Mouse (Mus musculus): ENCODE measurements at regions not wholly inside any gene's neighbourhood (a gene's known extent, or its start where the extent isn't known, plus 50 kb on each side); places are given as distances from the start of the nearest gene placed in this dataset.

DNA sequence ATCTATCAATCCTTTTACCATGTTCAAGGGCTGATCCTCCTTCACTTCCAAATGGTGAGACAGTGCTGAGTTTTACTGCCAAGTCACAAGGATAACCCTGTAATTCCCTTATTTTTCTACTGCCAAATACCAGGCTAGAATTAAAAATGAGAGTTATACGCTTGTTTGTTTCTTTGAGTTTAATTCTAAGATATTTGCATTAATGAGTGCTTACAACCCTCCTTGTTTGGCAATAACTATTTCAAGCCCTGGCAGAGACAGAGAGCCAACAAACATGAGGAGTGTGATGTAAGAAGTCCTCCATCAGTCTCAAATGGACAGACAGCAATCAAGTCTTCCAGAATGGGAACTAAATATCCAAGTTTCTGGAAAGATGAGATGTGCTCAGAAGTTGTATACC is 321.9 kb downstream of the Fat4 start:
- H3K9me3 ChIP-seq (replicated peaks; ENCODE audit: control insufficient read depth, low read length), result no peaks in the 10 kb centered on the region
- H3K4me1 ChIP-seq (ENCODE audit: control insufficient read depth, insufficient read depth, low read length), result no peaks in the 10 kb centered on the region
- WGBS, result 91% methylated on average over 1 of the region's 1 CpGs
- H3K4me2 ChIP-seq (ENCODE audit: low read depth, low read length), result no peak overlapping the region
- H3K9ac ChIP-seq (replicated peaks; ENCODE audit: low read length), result no peak overlapping the region
- H3K27ac ChIP-seq (replicated peaks; ENCODE audit: low read depth, low read length), result no peak overlapping the region
- H3K27me3 ChIP-seq (ENCODE audit: control insufficient read depth, insufficient read depth, low read length), result no peaks in the 10 kb centered on the region
- no peak overlapping the region for H3K4me3 ChIP-seq (ENCODE audit: low read depth, low read length)
- ATAC-seq (replicated peaks; ENCODE audit: insufficient number of reproducible peaks, low FRiP score, low TSS enrichment, low read depth) (no peak), DNase-seq (ENCODE audit: low spot score) (no peak)
- H3K36me3 ChIP-seq (replicated peaks; ENCODE audit: control insufficient read depth, insufficient read depth, low read depth, low read length), result no peaks in the 10 kb centered on the region

DNA sequence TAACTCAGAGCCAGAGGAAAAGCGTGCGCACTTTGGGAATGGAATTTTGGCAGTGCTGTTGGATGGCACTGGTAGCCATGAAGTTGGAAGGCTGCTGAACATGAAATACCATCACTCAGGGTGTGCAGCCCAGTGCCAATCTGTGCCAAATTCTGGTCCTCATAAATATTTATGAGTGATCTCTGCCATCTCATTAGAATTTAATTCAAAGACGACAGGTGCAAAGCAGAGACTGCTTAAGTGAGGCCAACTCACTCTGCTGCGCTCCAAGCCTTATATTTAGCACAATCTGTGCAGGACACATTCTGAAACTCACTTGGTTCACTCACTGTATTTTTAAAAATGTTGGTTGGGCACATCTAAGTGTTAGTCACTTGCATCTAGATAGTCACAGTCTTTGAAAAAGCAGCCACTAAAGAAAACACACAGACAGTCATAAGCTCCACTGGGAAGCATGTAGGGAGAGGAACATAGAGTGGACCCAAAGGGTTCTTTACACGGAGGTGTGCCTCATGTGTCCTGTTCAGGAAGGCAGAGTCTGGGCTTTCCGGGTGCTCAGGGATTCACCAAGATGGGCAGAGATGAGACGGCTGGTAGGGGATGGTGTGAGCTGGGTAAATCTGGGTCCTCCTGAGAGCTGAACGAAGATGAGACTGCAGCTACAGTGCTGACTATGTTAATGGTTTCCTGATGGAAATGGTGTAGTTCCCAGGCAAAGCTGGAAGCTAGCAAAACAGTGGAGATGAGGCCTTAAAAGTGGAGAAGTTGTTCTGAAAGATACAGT is 322.8 kb downstream of the Fat4 start:
- ATAC-seq (replicated peaks; ENCODE audit: insufficient number of reproducible peaks, low FRiP score, low TSS enrichment, low read depth) (no peak), DNase-seq (ENCODE audit: low spot score) (no peak)
- H3K4me2 ChIP-seq (ENCODE audit: low read depth, low read length), result no peak overlapping the region
- no peak overlapping the region for H3K4me3 ChIP-seq (ENCODE audit: low read depth, low read length)
- H3K9ac ChIP-seq (replicated peaks; ENCODE audit: low read length), result no peak overlapping the region
- no peaks in the 10 kb centered on the region for H3K36me3 ChIP-seq (replicated peaks; ENCODE audit: control insufficient read depth, insufficient read depth, low read depth, low read length)
- no peak overlapping the region for H3K27ac ChIP-seq (replicated peaks; ENCODE audit: low read depth, low read length)
- H3K9me3 ChIP-seq (replicated peaks; ENCODE audit: control insufficient read depth, low read length), result no peaks in the 10 kb centered on the region
- no peaks in the 10 kb centered on the region for H3K4me1 ChIP-seq (ENCODE audit: control insufficient read depth, insufficient read depth, low read length)
- 85% methylated on average over 8 of the region's 8 CpGs for WGBS
- no peaks in the 10 kb centered on the region for H3K27me3 ChIP-seq (ENCODE audit: control insufficient read depth, insufficient read depth, low read length)

DNA sequence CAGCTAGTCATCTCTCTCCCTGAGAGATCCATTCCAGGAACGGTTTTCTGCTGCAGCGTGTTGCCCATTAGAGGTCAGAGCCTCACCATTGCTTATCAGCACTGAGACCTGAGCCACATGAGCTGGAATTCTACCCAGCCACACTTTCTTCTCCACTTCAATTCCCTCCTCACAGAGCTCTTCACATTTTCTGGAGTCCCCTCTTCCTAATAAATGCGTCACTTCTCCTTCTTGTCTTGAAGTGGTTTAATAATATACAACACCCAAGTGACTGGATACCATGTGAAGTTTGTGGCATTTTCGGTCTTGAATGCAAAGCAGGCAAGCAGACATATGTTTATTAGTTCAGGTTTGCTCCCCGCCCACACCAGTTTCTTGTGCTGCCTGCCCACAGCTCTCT is 324.9 kb downstream of the Fat4 start:
- H3K27ac ChIP-seq (replicated peaks; ENCODE audit: low read depth, low read length), result no peak overlapping the region
- no peaks in the 10 kb centered on the region for H3K4me1 ChIP-seq (ENCODE audit: control insufficient read depth, insufficient read depth, low read length)
- ATAC-seq (replicated peaks; ENCODE audit: insufficient number of reproducible peaks, low FRiP score, low TSS enrichment, low read depth) (no peak), DNase-seq (ENCODE audit: low spot score) (no peak)
- no peaks in the 10 kb centered on the region for H3K9me3 ChIP-seq (replicated peaks; ENCODE audit: control insufficient read depth, low read length)
- H3K4me3 ChIP-seq (ENCODE audit: low read depth, low read length), result no peak overlapping the region
- H3K9ac ChIP-seq (replicated peaks; ENCODE audit: low read length), result no peak overlapping the region
- no peaks in the 10 kb centered on the region for H3K36me3 ChIP-seq (replicated peaks; ENCODE audit: control insufficient read depth, insufficient read depth, low read depth, low read length)
- no peaks in the 10 kb centered on the region for H3K27me3 ChIP-seq (ENCODE audit: control insufficient read depth, insufficient read depth, low read length)
- no peak overlapping the region for H3K4me2 ChIP-seq (ENCODE audit: low read depth, low read length)
- WGBS, result 70% methylated on average over 5 of the region's 5 CpGs

DNA sequence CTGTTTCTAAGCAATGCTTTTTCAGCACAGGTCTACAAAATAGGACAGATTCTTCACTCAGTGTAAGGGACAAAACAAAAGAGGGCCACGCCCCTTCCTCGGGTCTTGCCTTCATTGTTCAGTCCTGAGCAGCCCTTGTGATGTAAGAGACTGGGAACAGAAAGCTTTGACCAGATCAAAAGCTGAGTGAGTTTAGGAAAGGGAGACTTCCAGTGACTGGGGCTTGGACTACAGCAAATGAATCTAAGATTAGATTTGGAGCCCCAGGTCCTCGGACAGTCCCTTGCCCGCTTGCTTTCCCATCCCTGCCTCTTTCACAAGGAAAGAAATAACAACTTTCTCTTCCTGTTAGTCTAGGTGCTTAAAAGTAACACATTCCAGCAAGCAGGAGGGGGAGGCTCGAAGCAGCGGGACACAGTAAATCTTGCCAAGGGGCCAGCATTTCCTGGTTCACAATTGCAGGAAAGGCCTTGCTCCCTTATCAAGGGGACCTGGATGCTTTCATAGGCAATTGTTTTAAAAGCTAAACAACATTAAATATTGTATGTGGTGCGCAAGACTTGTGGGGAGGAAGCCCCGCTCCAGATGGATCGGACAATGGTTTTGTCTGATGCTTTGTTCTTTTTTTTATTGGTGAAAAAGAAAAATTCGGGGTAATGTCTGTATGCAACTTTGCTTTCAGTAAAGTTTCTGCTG is 333.4 kb downstream of the Fat4 start:
- Histone ChIP-seq H3K4me3 (ENCODE audit: low read depth, low read length) (no peak overlapping the region), H3K4me2 (ENCODE audit: low read depth, low read length) (no peak overlapping the region), H3K9me3 (replicated peaks; ENCODE audit: control insufficient read depth, low read length) (no peaks in the 10 kb centered on the region), H3K27me3 (ENCODE audit: control insufficient read depth, insufficient read depth, low read length) (no peaks in the 10 kb centered on the region), H3K36me3 (replicated peaks; ENCODE audit: control insufficient read depth, insufficient read depth, low read depth, low read length) (no peaks in the 10 kb centered on the region), H3K4me1 (ENCODE audit: control insufficient read depth, insufficient read depth, low read length) (no peaks in the 10 kb centered on the region; the same call in 1 of the 2 replicates), H3K9ac (replicated peaks; ENCODE audit: low read length) (no peak overlapping the region), H3K27ac (replicated peaks; ENCODE audit: low read depth, low read length) (no peak overlapping the region)
- whole genome bisulfite sequencing, result 40% methylated on average over 10 of the region's 10 CpGs
- DNase-seq (ENCODE audit: low spot score) (peak; percentile 59), ATAC-seq (replicated peaks; ENCODE audit: insufficient number of reproducible peaks, low FRiP score, low TSS enrichment, low read depth) (peak; percentile 59; the same call in 1 of the 2 replicates)

DNA sequence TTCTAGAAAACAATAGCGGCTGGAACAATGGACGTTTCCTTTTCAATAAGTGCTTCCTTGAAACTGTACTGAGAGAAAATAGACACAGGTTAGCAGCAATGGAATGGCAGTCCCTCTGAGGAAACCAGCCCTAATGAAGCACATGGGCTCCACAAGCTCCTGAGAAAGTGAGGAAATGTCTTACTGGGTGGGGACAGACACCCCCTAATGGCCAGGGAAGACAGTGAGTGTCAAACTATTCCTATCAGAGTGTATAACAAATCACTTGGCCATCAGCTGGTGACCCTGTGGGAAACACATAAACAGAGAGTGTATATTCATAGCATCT is 333.9 kb downstream of the Fat4 start:
- no peaks in the 10 kb centered on the region; the same call in 1 of the 2 replicates for H3K4me1 ChIP-seq (ENCODE audit: control insufficient read depth, insufficient read depth, low read length)
- DNase-seq (ENCODE audit: low spot score) (no peak), ATAC-seq (replicated peaks; ENCODE audit: insufficient number of reproducible peaks, low FRiP score, low TSS enrichment, low read depth) (no peak)
- no peak overlapping the region for H3K27ac ChIP-seq (replicated peaks; ENCODE audit: low read depth, low read length)
- no peaks in the 10 kb centered on the region for H3K9me3 ChIP-seq (replicated peaks; ENCODE audit: control insufficient read depth, low read length)
- H3K27me3 ChIP-seq (ENCODE audit: control insufficient read depth, insufficient read depth, low read length), result no peaks in the 10 kb centered on the region
- H3K36me3 ChIP-seq (replicated peaks; ENCODE audit: control insufficient read depth, insufficient read depth, low read depth, low read length), result no peaks in the 10 kb centered on the region
- WGBS, result 40% methylated on average over 2 of the region's 2 CpGs
- no peak overlapping the region for H3K9ac ChIP-seq (replicated peaks; ENCODE audit: low read length)
- H3K4me3 ChIP-seq (ENCODE audit: low read depth, low read length), result no peak overlapping the region
- H3K4me2 ChIP-seq (ENCODE audit: low read depth, low read length), result no peak overlapping the region

DNA sequence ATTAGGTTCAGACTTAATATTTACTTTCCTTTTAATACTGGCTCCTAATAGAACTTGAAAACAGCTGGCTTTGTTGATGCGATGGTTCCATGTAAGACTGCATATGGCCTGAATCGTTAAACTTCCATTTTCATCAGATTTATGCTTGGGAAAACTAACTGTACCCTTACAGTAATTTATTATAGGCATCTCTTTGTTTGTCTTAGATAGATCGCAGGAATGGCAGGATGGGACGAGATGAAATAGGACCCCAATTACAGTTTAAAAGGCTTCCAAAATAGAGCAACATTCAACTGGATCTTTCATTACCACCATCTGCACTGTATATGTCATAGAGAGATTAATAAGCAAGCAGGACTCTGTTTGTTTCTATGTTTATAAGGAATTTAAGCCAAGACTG is 335.3 kb downstream of the Fat4 start:
- Histone ChIP-seq H3K4me3 (ENCODE audit: low read depth, low read length) (no peak overlapping the region), H3K27me3 (ENCODE audit: control insufficient read depth, insufficient read depth, low read length) (no peaks in the 10 kb centered on the region), H3K4me2 (ENCODE audit: low read depth, low read length) (no peak overlapping the region), H3K4me1 (ENCODE audit: control insufficient read depth, insufficient read depth, low read length) (no peaks in the 10 kb centered on the region; the same call in 1 of the 2 replicates), H3K36me3 (replicated peaks; ENCODE audit: control insufficient read depth, insufficient read depth, low read depth, low read length) (no peaks in the 10 kb centered on the region), H3K27ac (replicated peaks; ENCODE audit: low read depth, low read length) (no peak overlapping the region), H3K9me3 (replicated peaks; ENCODE audit: control insufficient read depth, low read length) (no peaks in the 10 kb centered on the region), H3K9ac (replicated peaks; ENCODE audit: low read length) (no peak overlapping the region)
- ATAC-seq (replicated peaks; ENCODE audit: insufficient number of reproducible peaks, low FRiP score, low TSS enrichment, low read depth) (no peak), DNase-seq (ENCODE audit: low spot score) (no peak)
- 87% methylated on average over 4 of the region's 4 CpGs for WGBS

DNA sequence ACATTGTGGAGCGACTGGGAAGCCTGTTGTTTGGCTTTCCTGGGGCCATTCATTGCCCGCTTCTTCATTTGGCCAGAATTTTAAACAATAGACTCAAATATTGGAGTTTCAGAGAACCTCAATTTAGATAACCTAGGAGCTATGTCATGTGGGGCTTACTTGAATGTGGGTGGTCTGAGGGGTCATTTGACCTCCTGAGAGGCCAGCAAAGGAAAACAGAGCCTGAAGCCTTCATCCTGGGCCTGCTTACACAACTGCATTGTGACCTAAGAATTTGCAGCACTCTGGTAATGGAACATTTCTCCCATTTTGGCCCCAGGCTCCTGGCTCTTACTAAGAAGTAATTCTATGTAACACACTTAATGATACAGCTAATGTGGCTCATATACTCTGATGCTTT is 348.2 kb downstream of the Fat4 start:
- Histone ChIP-seq H3K4me3 (ENCODE audit: low read depth, low read length) (no peak overlapping the region), H3K4me1 (ENCODE audit: control insufficient read depth, insufficient read depth, low read length) (no peaks in the 10 kb centered on the region), H3K9me3 (replicated peaks; ENCODE audit: control insufficient read depth, low read length) (no peaks in the 10 kb centered on the region), H3K27me3 (ENCODE audit: control insufficient read depth, insufficient read depth, low read length) (no peaks in the 10 kb centered on the region), H3K27ac (replicated peaks; ENCODE audit: low read depth, low read length) (no peak overlapping the region), H3K4me2 (ENCODE audit: low read depth, low read length) (no peak overlapping the region), H3K9ac (replicated peaks; ENCODE audit: low read length) (no peak overlapping the region), H3K36me3 (replicated peaks; ENCODE audit: control insufficient read depth, insufficient read depth, low read depth, low read length) (no peaks in the 10 kb centered on the region)
- no peak for DNase-seq (ENCODE audit: low spot score)
- WGBS, result 39% methylated on average over 2 of the region's 2 CpGs
- no peak for ATAC-seq (replicated peaks; ENCODE audit: insufficient number of reproducible peaks, low FRiP score, low TSS enrichment, low read depth)

DNA sequence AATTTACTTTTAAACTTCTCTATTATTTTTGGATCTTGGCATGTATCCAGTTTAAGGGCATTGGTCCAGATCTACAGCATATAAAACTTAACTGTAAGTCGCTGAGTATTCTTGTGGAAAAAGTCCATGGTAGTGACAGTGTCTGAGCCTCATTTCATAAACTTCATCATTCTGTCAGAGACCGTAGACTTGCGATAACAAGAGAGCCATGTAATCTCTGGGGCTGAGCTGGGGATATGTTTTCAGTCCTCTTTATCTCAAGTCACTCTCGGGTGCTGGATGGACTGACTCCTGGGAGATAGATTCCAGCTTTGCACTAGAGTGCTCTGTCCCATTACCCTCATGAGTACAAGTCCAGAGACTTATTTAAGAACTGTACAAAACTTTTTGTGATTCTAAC is 362.0 kb downstream of the Fat4 start:
- Histone ChIP-seq H3K4me2 (ENCODE audit: low read depth, low read length) (no peak overlapping the region), H3K9me3 (replicated peaks; ENCODE audit: control insufficient read depth, low read length) (no peaks in the 10 kb centered on the region), H3K4me3 (ENCODE audit: low read depth, low read length) (no peak overlapping the region), H3K4me1 (ENCODE audit: control insufficient read depth, insufficient read depth, low read length) (no peaks in the 10 kb centered on the region), H3K27ac (replicated peaks; ENCODE audit: low read depth, low read length) (no peak overlapping the region), H3K36me3 (replicated peaks; ENCODE audit: control insufficient read depth, insufficient read depth, low read depth, low read length) (no peaks in the 10 kb centered on the region), H3K27me3 (ENCODE audit: control insufficient read depth, insufficient read depth, low read length) (no peaks in the 10 kb centered on the region), H3K9ac (replicated peaks; ENCODE audit: low read length) (no peak overlapping the region)
- 91% methylated on average over 4 of the region's 4 CpGs for WGBS
- ATAC-seq (replicated peaks; ENCODE audit: insufficient number of reproducible peaks, low FRiP score, low TSS enrichment, low read depth) (no peak), DNase-seq (ENCODE audit: low spot score) (no peak)
